Mouse (Mus musculus) stomach, postnatal 0 days (tissue): ENCODE measurements at regions not wholly inside any gene's neighbourhood (a gene's known extent, or its start where the extent isn't known, plus 50 kb on each side); places are given as distances from the start of the nearest gene placed in this dataset.
A peak's percentile ranks its signal among the peaks of the same experiment; 100 is the strongest.

Experiments used
- ATAC-seq: fragments of 200-750 bp; cut with Nextera tagmentation; 2 replicates; pipeline ENCODE4 v1.8.0; 2017; ENCODE audit not compliant: low FRiP score, low TSS enrichment
- DNase-seq: peaks from one replicate; pipeline ENCODE4 v3.0.0-alpha.2; 2016; ENCODE audit warnings: low spot score
- H3K27ac ChIP-seq: fragments of 300-500 bp; sonication (generic); replicated peaks from 2 replicates; pipeline ENCODE4 v1.5.1; 2014; ENCODE audit warnings: mild to moderate bottlenecking, control low read depth
- H3K27me3 ChIP-seq: fragments of 300-500 bp; sonication (generic); 2 replicates; pipeline ENCODE4 v1.6.1; 2014; ENCODE audit warnings: low read length; ENCODE audit not compliant: control insufficient read depth, insufficient read depth
- H3K36me3 ChIP-seq: fragments of 300-500 bp; sonication (generic); 2 replicates; pipeline ENCODE4 v1.6.1; 2014; ENCODE audit warnings: low read length, mixed read lengths; ENCODE audit not compliant: control insufficient read depth, insufficient read depth
- H3K4me1 ChIP-seq: fragments of 300-500 bp; sonication (generic); replicated peaks from 2 replicates; pipeline ENCODE4 v1.6.1; 2014; ENCODE audit warnings: antibody characterized with exemption; ENCODE audit not compliant: control insufficient read depth, insufficient read depth
- H3K4me2 ChIP-seq: fragments of 300-500 bp; sonication (generic); replicated peaks from 2 replicates; pipeline ENCODE4 v1.6.1; 2014; ENCODE audit warnings: low read depth, mild to moderate bottlenecking, control low read depth, moderate library complexity
- H3K4me3 ChIP-seq: fragments of 300-500 bp; sonication (generic); 2 replicates; pipeline ENCODE4 v1.5.1; 2014; ENCODE audit warnings: low read depth, low read length, control low read depth
- H3K9ac ChIP-seq: fragments of 300-500 bp; sonication (generic); 2 replicates; pipeline ENCODE4 v1.6.1; 2014; ENCODE audit warnings: mild to moderate bottlenecking, low read length, control low read depth, mixed read lengths
- H3K9me3 ChIP-seq: fragments of 300-500 bp; sonication (generic); 2 replicates; pipeline ENCODE4 v1.6.1; 2016; ENCODE audit warnings: low read length; ENCODE audit not compliant: control insufficient read depth
- CTCF ChIP-seq: IDR thresholded peaks from 2 replicates; pipeline ENCODE4 v1.5.1; 2016; ENCODE audit warnings: antibody characterized with exemption, low read depth, mild to moderate bottlenecking, moderate library complexity
- EP300 ChIP-seq: optimal IDR thresholded peaks from 2 replicates; pipeline ENCODE3; 2016; ENCODE audit warnings: antibody characterized with exemption
- WGBS: fragments of 180-500 bp; shearing (Covaris S2); extraction: QIAGEN DNeasy Blood & Tissue Kit; methylation state at CpG from one replicate; pipeline ENCODE4 v1.1.7; 2014; 5-methylcytosine and 5-hydroxymethylcytosine counted together

DNA sequence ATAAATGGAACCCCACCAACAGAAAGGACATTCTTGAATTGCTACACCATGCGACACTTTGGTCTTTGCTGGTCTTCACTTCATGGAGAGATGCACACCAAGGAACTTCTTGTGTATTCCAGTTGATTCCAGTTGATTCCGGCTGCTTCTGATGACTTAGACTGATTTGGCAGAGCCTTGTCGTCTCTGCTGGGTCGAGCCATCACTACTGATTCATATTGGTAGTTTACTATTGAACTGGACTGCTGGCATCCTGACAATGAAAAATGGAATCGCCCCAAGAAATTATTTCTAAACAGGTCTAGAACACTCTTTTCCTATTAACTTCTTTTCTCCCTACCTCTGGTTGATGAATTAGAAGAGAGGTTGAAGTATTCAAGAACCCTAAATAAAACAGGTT is 277.7 kb downstream of the Tbc1d1 start:
- Histone ChIP-seq H3K4me3 (no peak overlapping the region), H3K4me1 (0 out of 2 replicates have a peak, but pooled peaks cover 5% of the 10 kb centered on the region), H3K27me3 (no peaks in the 10 kb centered on the region), H3K9me3 (no peaks in the 10 kb centered on the region), H3K36me3 (no peaks in the 10 kb centered on the region), H3K9ac (no peak overlapping the region), H3K27ac (no peak overlapping the region), H3K4me2 (no peak overlapping the region)
- no peak for TF ChIP-seq CTCF
- TF ChIP-seq EP300: no peak
- 81% methylated on average over 5 of the region's 5 CpGs for WGBS
- DNase-seq (no peak), ATAC-seq (no peak)

- ATAC-seq (no peak), DNase-seq (peak; percentile 58)
Measured at GRCm38 (mm10) chr5:64435491-64435890, 279.4 kb downstream of the Tbc1d1 start.

GRCm38 (mm10) chr5:64435958-64436357 is 279.9 kb downstream of the Tbc1d1 start:
- Histone ChIP-seq H3K4me2 (no peak overlapping the region), H3K4me3 (no peak overlapping the region), H3K27me3 (no peaks in the 10 kb centered on the region), H3K36me3 (no peaks in the 10 kb centered on the region), H3K4me1 (0 out of 2 replicates have a peak, but pooled peaks cover 5% of the 10 kb centered on the region), H3K9ac (no peak overlapping the region), H3K27ac (peak overlapping the region; percentile 69), H3K9me3 (no peaks in the 10 kb centered on the region)
- ATAC-seq (no peak), DNase-seq (no peak)
- 58% methylated on average over 2 of the region's 2 CpGs for WGBS
- TF ChIP-seq CTCF: no peak
- TF ChIP-seq EP300: no peak

More at GRCm38 (mm10) chr5:64435491-64435890, 279.4 kb downstream of the Tbc1d1 start:
- no peak overlapping the region for H3K9ac ChIP-seq
- no peak overlapping the region for H3K4me2 ChIP-seq
- H3K4me3 ChIP-seq: no peak overlapping the region
- 38% methylated on average over 3 of the region's 3 CpGs for WGBS
- H3K27me3 ChIP-seq: no peaks in the 10 kb centered on the region
- H3K4me1 ChIP-seq: 0 out of 2 replicates have a peak, but pooled peaks cover 5% of the 10 kb centered on the region
- no peaks in the 10 kb centered on the region for H3K9me3 ChIP-seq
- no peak for TF ChIP-seq EP300
- H3K36me3 ChIP-seq: no peaks in the 10 kb centered on the region
- peak overlapping the region; percentile 69 for H3K27ac ChIP-seq

DNA sequence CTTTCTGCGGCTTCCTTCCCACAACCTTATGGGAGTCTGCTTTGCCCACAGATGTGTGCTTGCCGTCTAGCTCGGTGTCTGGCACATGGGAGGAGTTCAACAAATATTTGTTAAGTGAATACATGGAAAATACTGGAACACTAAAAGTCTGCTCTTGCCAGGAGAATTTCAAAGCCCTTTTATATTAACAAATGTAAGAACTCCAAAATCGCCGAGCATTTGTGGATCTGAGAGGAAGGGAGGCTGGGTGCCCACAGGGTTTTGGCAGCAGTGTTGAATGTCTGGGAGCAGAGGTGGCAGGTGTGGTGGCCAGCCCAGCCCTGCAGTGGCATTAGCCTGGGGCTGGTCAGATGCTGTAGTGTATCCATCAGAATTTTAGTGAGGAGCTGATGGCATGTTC is 281.6 kb downstream of the Tbc1d1 start:
- Histone ChIP-seq H3K4me1 (0 out of 2 replicates have a peak, but pooled peaks cover 5% of the 10 kb centered on the region), H3K9ac (no peak overlapping the region), H3K36me3 (no peaks in the 10 kb centered on the region), H3K4me2 (no peak overlapping the region), H3K4me3 (no peak overlapping the region), H3K27me3 (no peaks in the 10 kb centered on the region), H3K27ac (peak overlapping the region; percentile 73), H3K9me3 (no peaks in the 10 kb centered on the region)
- TF ChIP-seq EP300: no peak
- no peak for TF ChIP-seq CTCF
- peak; percentile 42 for DNase-seq
- ATAC-seq: peak; percentile 45; the same call in 1 of the 2 replicates
- 35% methylated on average over 5 of the region's 5 CpGs for WGBS

DNA sequence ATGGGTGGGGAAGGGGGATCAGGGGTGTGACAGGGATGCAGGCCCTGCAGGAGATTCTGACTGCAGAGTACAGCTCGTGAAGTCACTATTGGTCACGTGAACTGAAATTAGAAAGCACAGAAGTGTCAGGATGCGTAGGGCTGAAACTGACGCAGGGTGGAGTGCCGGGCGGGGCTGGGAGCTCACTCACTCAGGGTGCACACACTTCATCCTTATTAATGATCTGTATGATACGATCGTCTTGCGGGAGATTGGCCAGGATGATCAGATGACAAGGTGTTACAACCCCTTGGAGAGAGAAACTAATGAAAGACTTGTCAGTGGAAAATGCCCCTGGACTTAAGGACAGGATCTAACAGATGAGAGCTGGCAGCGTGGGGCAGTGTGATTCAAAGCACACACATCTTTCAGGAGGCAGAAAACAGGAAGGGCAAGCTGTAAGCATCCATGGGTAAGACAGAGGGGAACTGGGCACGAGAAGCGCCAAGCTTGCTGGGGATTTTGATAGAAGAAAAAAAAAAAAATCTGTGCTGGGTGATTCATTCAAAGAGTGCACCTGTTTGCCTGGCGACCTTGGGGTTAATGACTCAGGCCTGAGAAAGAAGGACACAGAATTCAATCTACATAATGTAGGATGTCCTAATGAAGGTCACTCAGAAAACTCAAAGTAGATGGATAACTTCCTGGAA is 282.5 kb downstream of the Tbc1d1 start:
- peak overlapping the region; percentile 73 for H3K27ac ChIP-seq
- H3K9ac ChIP-seq: no peak overlapping the region
- TF ChIP-seq EP300 (no peak), CTCF (no peak)
- ATAC-seq: no peak
- no peak overlapping the region for H3K4me2 ChIP-seq
- DNase-seq: no peak
- H3K4me3 ChIP-seq: no peak overlapping the region
- H3K36me3 ChIP-seq: no peaks in the 10 kb centered on the region
- H3K4me1 ChIP-seq: 0 out of 2 replicates have a peak, but pooled peaks cover 5% of the 10 kb centered on the region
- H3K9me3 ChIP-seq: no peaks in the 10 kb centered on the region
- WGBS: 57% methylated on average over 13 of the region's 13 CpGs
- H3K27me3 ChIP-seq: no peaks in the 10 kb centered on the region

DNA sequence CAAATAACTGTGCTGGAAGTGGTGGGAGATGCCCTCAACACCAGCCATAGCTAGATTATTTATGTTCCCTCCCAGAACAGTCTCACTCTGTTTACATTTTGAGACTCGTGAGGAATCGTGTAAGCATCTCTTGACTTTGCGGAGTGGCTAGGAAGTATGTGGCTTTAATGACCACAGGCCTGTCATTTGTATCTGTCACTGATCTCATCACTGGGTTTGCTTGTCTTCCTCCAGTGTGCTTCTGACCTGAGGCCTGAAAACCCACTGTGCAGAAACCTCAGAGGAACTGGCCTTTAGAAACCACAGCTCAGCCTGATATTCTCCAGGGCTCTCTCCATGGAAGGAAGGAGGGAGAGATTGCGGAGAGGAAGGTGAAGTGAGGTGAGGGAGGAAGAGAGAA is 291.7 kb downstream of the Tbc1d1 start:
- no peaks in the 10 kb centered on the region for H3K4me1 ChIP-seq
- H3K27ac ChIP-seq: no peak overlapping the region
- H3K4me2 ChIP-seq: no peak overlapping the region
- DNase-seq: no peak
- ATAC-seq: no peak
- H3K9ac ChIP-seq: no peak overlapping the region
- no peak for TF ChIP-seq CTCF
- TF ChIP-seq EP300: no peak
- no peaks in the 10 kb centered on the region for H3K27me3 ChIP-seq
- no peak overlapping the region for H3K4me3 ChIP-seq
- WGBS: 49% methylated on average over 4 of the region's 4 CpGs
- no peaks in the 10 kb centered on the region for H3K9me3 ChIP-seq
- H3K36me3 ChIP-seq: no peaks in the 10 kb centered on the region
